Mouse (Mus musculus): ENCODE measurements around the gene Chrna7.

Gene Chrna7

GRCm38 (mm10) chr7:63212084-63212723 is at the start of gene Chrna7:
TSS of gene Chrna7 (minus strand) at chr7:63212569.
- peak; percentile 69 for DNase-seq

GRCm38 (mm10) chr7:63249404-63249803 is 37.0 kb upstream of the Chrna7 start:
- DNase-seq, result no peak

GRCm38 (mm10) chr7:63237852-63238516 is 25.6 kb upstream of the Chrna7 start:
- DNase-seq, result no peak

- DNase-seq, result no peak
Measured at GRCm38 (mm10) chr7:63225066-63225780, 12.9 kb upstream of the Chrna7 start.

- no peak for DNase-seq
Measured at GRCm38 (mm10) chr7:63211641-63212083, 707 bp downstream of the Chrna7 start.

GRCm38 (mm10) chr7:63209501-63209900 is 2.9 kb downstream of the Chrna7 start:
- DNase-seq, result no peak

- DNase-seq, result no peak
Measured at GRCm38 (mm10) chr7:63207137-63207536, 5.2 kb downstream of the Chrna7 start.

GRCm38 (mm10) chr7:63195560-63195959 is 16.8 kb downstream of the Chrna7 start:
- no peak for DNase-seq

GRCm38 (mm10) chr7:63189647-63190534 is 22.5 kb downstream of the Chrna7 start:
- DNase-seq, result no peak

- DNase-seq, result no peak
Measured at GRCm38 (mm10) chr7:63170063-63170787, 42.1 kb downstream of the Chrna7 start.

GRCm38 (mm10) chr7:63164617-63165016 is 47.8 kb downstream of the Chrna7 start:
- DNase-seq, result no peak

- no peak for DNase-seq
Measured at GRCm38 (mm10) chr7:63162272-63162864, 50.0 kb downstream of the Chrna7 start.

GRCm38 (mm10) chr7:63153239-63153638 is 59.1 kb downstream of the Chrna7 start:
- no peak for DNase-seq

GRCm38 (mm10) chr7:63148740-63149139 is 63.6 kb downstream of the Chrna7 start:
- DNase-seq, result no peak

- DNase-seq, result no peak
Measured at GRCm38 (mm10) chr7:63148321-63148720, 64.0 kb downstream of the Chrna7 start.

GRCm38 (mm10) chr7:63122547-63122946 is 89.8 kb downstream of the Chrna7 start:
- no peak for DNase-seq

- no peak for DNase-seq
Measured at GRCm38 (mm10) chr7:63113671-63114070, 98.7 kb downstream of the Chrna7 start.

- DNase-seq, result no peak
Measured at GRCm38 (mm10) chr7:63113252-63113651, 99.1 kb downstream of the Chrna7 start.

- DNase-seq, result no peak
Measured at GRCm38 (mm10) chr7:63109348-63109747, 103.0 kb downstream of the Chrna7 start.

- DNase-seq, result no peak
Measured at GRCm38 (mm10) chr7:63085954-63086353, 126.4 kb downstream of the Chrna7 start.

- no peak for DNase-seq
Measured at GRCm38 (mm10) chr7:63084351-63085003, 127.9 kb downstream of the Chrna7 start.
